15 mouse cellular contexts compared by ENCODE assay signal in genomic region chr1:80014586-80014985, GRCm38 (mm10).
"Had no signal": no experiment of that assay in that cellular context is flagged by ENCODE, and none has a peak within 500 bp of the region (broad histone marks: within the 10 kb centered on the region; RNA-seq: fewer than 3 reads in every experiment).

No protein-coding gene starts in this region.

- H3K4me2 ChIP-seq: limb, embryonic 15.5 days; liver, embryonic 12.5 days; lung, embryonic 14.5 days; midbrain, embryonic 15.5 days; neural tube, embryonic 13.5 days; stomach, embryonic 15.5 days had no signal

- H3K4me3 ChIP-seq: limb, embryonic 15.5 days; liver, embryonic 12.5 days; midbrain, embryonic 10.5 days; midbrain, embryonic 15.5 days; neural tube, embryonic 13.5 days; stomach, embryonic 15.5 days had no signal

- H3K9ac ChIP-seq: limb, embryonic 15.5 days; liver, embryonic 12.5 days; lung, embryonic 14.5 days; midbrain, embryonic 15.5 days; neural tube, embryonic 13.5 days; stomach, embryonic 15.5 days had no signal

- DNase-seq: kidney, postnatal 36 days; layer of hippocampus, adult 9-11 months; left cerebral cortex, postnatal 4 days; lung, embryonic 14.5 days; lung, postnatal 10 days; lung, postnatal 4 days; retina, postnatal 1 day; right cerebral cortex, postnatal 4 days; thymus, postnatal 36 days had no signal

- H3K27ac ChIP-seq: limb, embryonic 15.5 days; liver, embryonic 12.5 days; midbrain, embryonic 10.5 days; midbrain, embryonic 15.5 days; neural tube, embryonic 13.5 days; stomach, embryonic 15.5 days had no signal

- ATAC-seq: liver, embryonic 12.5 days; midbrain, embryonic 15.5 days had no signal

- H3K27me3 ChIP-seq: limb, embryonic 15.5 days; liver, embryonic 12.5 days; midbrain, embryonic 15.5 days; neural tube, embryonic 13.5 days; stomach, embryonic 15.5 days had no signal

- H3K4me1 ChIP-seq: limb, embryonic 15.5 days; midbrain, embryonic 10.5 days; neural tube, embryonic 13.5 days; stomach, embryonic 15.5 days had no signal

- H3K9me3 ChIP-seq: limb, embryonic 15.5 days; liver, embryonic 12.5 days; midbrain, embryonic 10.5 days; midbrain, embryonic 15.5 days; neural tube, embryonic 13.5 days; stomach, embryonic 15.5 days had no signal

- H3K36me3 ChIP-seq: limb, embryonic 15.5 days; liver, embryonic 12.5 days; midbrain, embryonic 10.5 days; midbrain, embryonic 15.5 days; neural tube, embryonic 13.5 days; stomach, embryonic 15.5 days had no signal
